Mouse (Mus musculus): Measurements from ENCODE around the gene Rgmb. TPM values are rescaled to one million over a fixed set of nuclear protein-coding genes. Genes with fewer than 3 reads are reported as not detected.

The Rgmb gene
- polyA plus RNA-seq, 1 experiment from 2014 or later, result 27.6 TPM

Other genes with a start within 250 kb of the Rgmb start
- gene Chd1, start 126.1 kb downstream of the Rgmb start, polyA plus RNA-seq (2016; fragmentation: Nextera tagmentation; extraction: Ambion mirVana), result 36.3 and 39.0 TPM in 2 replicates

Measured in midbrain, embryonic 10.5 days (tissue).